Mouse (Mus musculus): ENCODE measurements around the gene Nf2. TPM values are rescaled to one million over a fixed set of nuclear protein-coding genes. Genes with fewer than 3 reads are reported as not detected.

Nf2 gene
- polyA plus RNA-seq, 1 experiment: 51.1 TPM

DNA sequence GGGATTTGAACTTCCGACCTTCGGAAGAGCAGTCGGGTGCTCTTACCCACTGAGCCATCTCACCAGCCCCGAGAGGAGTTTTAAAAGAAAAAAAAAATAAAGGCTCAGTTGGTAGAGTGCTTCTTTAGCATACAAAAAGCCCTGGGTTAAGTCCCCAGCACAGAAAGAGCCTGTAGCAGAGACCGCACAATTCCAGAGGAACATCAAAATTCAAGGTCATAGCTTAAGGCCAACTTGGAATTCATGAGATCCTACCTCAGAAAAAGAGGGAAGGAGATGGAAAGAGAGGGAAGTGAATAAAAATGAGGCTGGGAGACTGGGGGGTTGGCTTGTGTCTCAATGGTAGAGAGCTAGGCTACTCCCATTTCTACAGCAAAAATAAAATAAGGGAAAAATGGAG lies 4.8 kb upstream of the Nf2 start:
- TF ChIP-seq MYOG (IDR thresholded peaks at IDR 0.05; ENCODE audit: control insufficient read depth in 1 of 3, insufficient read depth in 1 of 3, insufficient read length in 2 of 3, low read depth in 2 of 3) (no peak), POLR2AphosphoS2 (IDR thresholded peaks at IDR 0.05; ENCODE audit: insufficient read length, low read depth) (no peak), REST (IDR thresholded peaks at IDR 0.05; ENCODE audit: insufficient read depth, insufficient read length) (no peak), TCF12 (IDR thresholded peaks at IDR 0.05; ENCODE audit: insufficient read depth, poor library complexity, severe bottlenecking) (no peak), MYOD1 (IDR thresholded peaks at IDR 0.05; ENCODE audit: control insufficient read depth in 1 of 3, insufficient read length in 2 of 3, low read depth in 2 of 3) (no peak), SRF (IDR thresholded peaks at IDR 0.05; ENCODE audit: control insufficient read depth, insufficient read length, low read depth) (no peak), USF1 (IDR thresholded peaks at IDR 0.05; ENCODE audit: low read depth) (no peak), POLR2A (IDR thresholded peaks at IDR 0.05; ENCODE audit: insufficient read length, low read depth) (no peak), CEBPB (IDR thresholded peaks at IDR 0.05; ENCODE audit: insufficient read depth, poor library complexity, severe bottlenecking) (no peak)
- no peak overlapping the region for H3K4me3 ChIP-seq
- no peak overlapping the region for H3ac ChIP-seq (ENCODE audit: control insufficient read depth, insufficient read length)
- H3K79me2 ChIP-seq (ENCODE audit: control insufficient read depth, insufficient read depth): peaks cover under 1% of the 10 kb centered on the region
- H3K36me3 ChIP-seq (ENCODE audit: control insufficient read depth, insufficient read depth): no peaks in the 10 kb centered on the region
- H3K4me2 ChIP-seq (ENCODE audit: low read depth): no peak overlapping the region
- no peaks in the 10 kb centered on the region for H3K27me3 ChIP-seq (ENCODE audit: control insufficient read depth, insufficient read depth, insufficient read length)

DNA sequence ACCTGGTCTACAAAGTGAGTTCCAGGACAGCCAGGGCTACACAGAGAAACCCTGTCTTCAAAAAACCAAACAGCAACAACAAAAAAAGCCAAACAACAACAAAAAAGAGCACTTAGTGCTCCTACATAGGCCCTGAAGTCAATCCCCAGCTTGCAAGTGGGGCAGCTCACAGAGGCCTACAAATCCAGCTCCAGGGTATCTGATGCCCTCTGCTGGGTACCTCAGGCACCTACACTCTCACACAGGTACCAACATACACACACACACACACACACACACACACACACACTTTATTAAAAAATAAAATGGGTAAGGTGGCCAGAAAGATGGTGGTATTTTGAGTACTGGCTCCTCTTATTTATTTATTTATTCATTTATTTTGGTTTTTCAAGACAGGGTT lies 3.7 kb upstream of the Nf2 start:
- no peaks in the 10 kb centered on the region for H3K36me3 ChIP-seq (ENCODE audit: control insufficient read depth, insufficient read depth)
- peaks cover 12% of the 10 kb centered on the region for H3K79me2 ChIP-seq (ENCODE audit: control insufficient read depth, insufficient read depth)
- H3K4me3 ChIP-seq: no peak overlapping the region
- no peaks in the 10 kb centered on the region for H3K27me3 ChIP-seq (ENCODE audit: control insufficient read depth, insufficient read depth, insufficient read length)
- TF ChIP-seq MAX (IDR thresholded peaks at IDR 0.05; ENCODE audit: low read depth) (no peak), CEBPB (IDR thresholded peaks at IDR 0.05; ENCODE audit: insufficient read depth, poor library complexity, severe bottlenecking) (no peak), POLR2AphosphoS2 (IDR thresholded peaks at IDR 0.05; ENCODE audit: insufficient read length, low read depth) (no peak), MYOG (IDR thresholded peaks at IDR 0.05; ENCODE audit: control insufficient read depth in 1 of 3, insufficient read depth in 1 of 3, insufficient read length in 2 of 3, low read depth in 2 of 3) (no peak), E2F4 (IDR thresholded peaks at IDR 0.05; ENCODE audit: insufficient read depth) (no peak), USF1 (IDR thresholded peaks at IDR 0.05; ENCODE audit: low read depth) (no peak), TCF12 (IDR thresholded peaks at IDR 0.05; ENCODE audit: insufficient read depth, poor library complexity, severe bottlenecking) (no peak), SRF (IDR thresholded peaks at IDR 0.05; ENCODE audit: control insufficient read depth, insufficient read length, low read depth) (no peak), POLR2A (IDR thresholded peaks at IDR 0.05; ENCODE audit: insufficient read length, low read depth) (no peak), REST (IDR thresholded peaks at IDR 0.05; ENCODE audit: insufficient read depth, insufficient read length) (no peak), MYOD1 (IDR thresholded peaks at IDR 0.05; ENCODE audit: control insufficient read depth in 1 of 3, insufficient read length in 2 of 3, low read depth in 2 of 3) (no peak), TCF3 (IDR thresholded peaks at IDR 0.05; ENCODE audit: insufficient read length, low read depth) (no peak)
- no peak overlapping the region for H3ac ChIP-seq (ENCODE audit: control insufficient read depth, insufficient read length)
- no peak overlapping the region for H3K4me2 ChIP-seq (ENCODE audit: low read depth)

DNA sequence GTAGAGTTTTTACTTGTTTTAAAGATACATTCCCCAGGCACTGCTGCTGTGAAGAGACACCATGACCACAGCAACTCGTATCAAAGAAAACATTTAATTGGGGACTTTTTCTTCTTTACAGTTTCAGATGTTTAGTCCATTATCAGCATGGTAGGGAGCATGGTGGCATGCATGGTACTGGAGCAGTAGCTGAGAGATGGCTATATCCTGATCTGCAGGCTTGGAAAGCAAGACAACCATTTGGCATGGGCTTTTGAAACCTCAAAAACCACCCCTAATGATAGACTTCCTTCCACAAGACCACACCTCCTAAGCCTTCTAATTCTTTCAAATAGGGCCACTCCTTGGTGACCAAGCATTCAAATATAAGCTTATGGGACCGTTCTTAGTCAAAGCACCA lies 1.1 kb upstream of the Nf2 start:
- Histone ChIP-seq H3K4me2 (ENCODE audit: low read depth) (peak overlapping the region; percentile 93), H3K4me3 (peak overlapping the region; percentile 81), H3K27me3 (ENCODE audit: control insufficient read depth, insufficient read depth, insufficient read length) (no peaks in the 10 kb centered on the region), H3K36me3 (ENCODE audit: control insufficient read depth, insufficient read depth) (no peaks in the 10 kb centered on the region), H3ac (ENCODE audit: control insufficient read depth, insufficient read length) (no peak overlapping the region), H3K79me2 (ENCODE audit: control insufficient read depth, insufficient read depth) (peaks cover 35% of the 10 kb centered on the region)
- TF ChIP-seq REST (IDR thresholded peaks at IDR 0.05; ENCODE audit: insufficient read depth, insufficient read length): no peak
- no peak for TF ChIP-seq TCF3 (IDR thresholded peaks at IDR 0.05; ENCODE audit: insufficient read length, low read depth)
- no peak for TF ChIP-seq POLR2A (IDR thresholded peaks at IDR 0.05; ENCODE audit: insufficient read length, low read depth)
- TF ChIP-seq USF1 (IDR thresholded peaks at IDR 0.05; ENCODE audit: low read depth): no peak
- TF ChIP-seq CEBPB (IDR thresholded peaks at IDR 0.05; ENCODE audit: insufficient read depth, poor library complexity, severe bottlenecking): no peak
- no peak for TF ChIP-seq MAX (IDR thresholded peaks at IDR 0.05; ENCODE audit: low read depth)
- no peak for TF ChIP-seq MYOD1 (IDR thresholded peaks at IDR 0.05; ENCODE audit: control insufficient read depth in 1 of 3, insufficient read length in 2 of 3, low read depth in 2 of 3)
- TF ChIP-seq E2F4 (IDR thresholded peaks at IDR 0.05; ENCODE audit: insufficient read depth): no peak
- no peak for TF ChIP-seq TCF12 (IDR thresholded peaks at IDR 0.05; ENCODE audit: insufficient read depth, poor library complexity, severe bottlenecking)
- TF ChIP-seq MYOG (IDR thresholded peaks at IDR 0.05; ENCODE audit: control insufficient read depth in 1 of 3, insufficient read depth in 1 of 3, insufficient read length in 2 of 3, low read depth in 2 of 3): no peak
- no peak for TF ChIP-seq SRF (IDR thresholded peaks at IDR 0.05; ENCODE audit: control insufficient read depth, insufficient read length, low read depth)
- TF ChIP-seq POLR2AphosphoS2 (IDR thresholded peaks at IDR 0.05; ENCODE audit: insufficient read length, low read depth): no peak

DNA sequence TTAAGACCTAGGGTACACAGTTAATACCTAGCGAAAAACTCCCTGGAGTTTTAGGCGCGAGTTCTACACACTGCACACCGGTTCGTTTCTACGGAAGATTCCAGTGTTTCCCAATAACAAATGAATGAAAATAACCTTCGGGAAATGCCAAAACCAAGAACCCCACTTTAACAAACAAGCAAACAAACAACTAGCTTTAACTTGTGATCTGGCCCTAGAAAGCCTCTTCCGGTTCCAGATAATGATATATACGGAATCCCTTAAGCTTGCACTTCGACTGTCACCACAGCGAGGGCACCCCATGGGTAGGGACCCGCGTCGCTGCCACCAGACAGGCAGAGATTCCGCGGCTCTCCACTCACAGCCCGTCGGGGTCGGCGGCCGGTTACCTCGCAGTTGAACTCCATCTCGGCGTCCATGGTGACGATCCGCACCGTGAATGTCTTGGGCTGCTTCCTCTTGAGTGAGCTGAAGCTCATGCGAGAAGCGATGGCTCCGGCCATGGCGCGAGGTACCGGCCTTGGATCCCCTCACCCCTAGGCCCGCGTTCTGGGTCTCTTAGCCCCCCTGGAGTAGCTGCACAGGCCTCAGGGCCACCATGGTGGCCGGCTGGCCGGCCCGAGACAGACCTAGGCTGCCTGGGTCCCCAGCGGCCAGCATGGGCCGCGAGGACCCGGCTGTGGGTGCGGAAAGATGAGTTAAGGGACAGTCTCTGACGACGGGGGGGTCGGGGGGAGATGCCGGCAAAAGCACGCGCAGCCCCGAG lies 670 bp downstream of the Nf2 start:
- Histone ChIP-seq H3K4me2 (ENCODE audit: low read depth) (peak overlapping the region; percentile 84), H3ac (ENCODE audit: control insufficient read depth, insufficient read length) (peak overlapping the region; percentile 93)
- TF ChIP-seq CEBPB (IDR thresholded peaks at IDR 0.05; ENCODE audit: insufficient read depth, poor library complexity, severe bottlenecking): no peak
- TF ChIP-seq POLR2A (IDR thresholded peaks at IDR 0.05; ENCODE audit: insufficient read length, low read depth): peak; percentile 38

More for the DNA sequence above, 670 bp downstream of the Nf2 start:
- Histone ChIP-seq H3K36me3 (ENCODE audit: control insufficient read depth, insufficient read depth) (no peaks in the 10 kb centered on the region), H3K79me2 (ENCODE audit: control insufficient read depth, insufficient read depth) (peaks cover 44% of the 10 kb centered on the region), H3K27me3 (ENCODE audit: control insufficient read depth, insufficient read depth, insufficient read length) (no peaks in the 10 kb centered on the region), H3K4me3 (peak overlapping the region; percentile 81)

Data from myocyte (in vitro differentiated cells).